Mouse (Mus musculus): ENCODE data around the gene Glis3.

Glis3 gene

GRCm38 (mm10) chr19:28298669-28299068 is 381.2 kb downstream of the Glis3 start:
- DNase-seq: no peak

- no peak for DNase-seq
Measured at GRCm38 (mm10) chr19:28291596-28291995, 388.3 kb downstream of the Glis3 start.

GRCm38 (mm10) chr19:28289457-28289856 is 390.4 kb downstream of the Glis3 start:
- DNase-seq: no peak

GRCm38 (mm10) chr19:28287431-28287830 is 392.4 kb downstream of the Glis3 start:
- DNase-seq: no peak

GRCm38 (mm10) chr19:28284098-28284569 is 395.7 kb downstream of the Glis3 start:
- DNase-seq: no peak

- no peak for DNase-seq
Measured at GRCm38 (mm10) chr19:28283241-28284097, 396.4 kb downstream of the Glis3 start.

GRCm38 (mm10) chr19:28281405-28281804 is 398.5 kb downstream of the Glis3 start:
- no peak for DNase-seq

GRCm38 (mm10) chr19:28277104-28277503 is 402.8 kb downstream of the Glis3 start:
- DNase-seq: no peak

- DNase-seq: no peak
Measured at GRCm38 (mm10) chr19:28274501-28274900, 405.4 kb downstream of the Glis3 start.

GRCm38 (mm10) chr19:28273946-28274345 is 405.9 kb downstream of the Glis3 start:
- no peak for DNase-seq

- no peak for DNase-seq
Measured at GRCm38 (mm10) chr19:28266850-28267249, 413.0 kb downstream of the Glis3 start.

- no peak for DNase-seq
Measured at GRCm38 (mm10) chr19:28265776-28266175, 414.1 kb downstream of the Glis3 start.

- no peak for DNase-seq
Measured at GRCm38 (mm10) chr19:28258907-28259675, 420.8 kb downstream of the Glis3 start.

GRCm38 (mm10) chr19:28258480-28258879 is 421.4 kb downstream of the Glis3 start:
- no peak for DNase-seq

- DNase-seq: no peak
Measured at GRCm38 (mm10) chr19:28247345-28247744, 432.5 kb downstream of the Glis3 start.

GRCm38 (mm10) chr19:28246186-28246585 is 433.7 kb downstream of the Glis3 start:
- DNase-seq: no peak

- no peak for DNase-seq
Measured at GRCm38 (mm10) chr19:28238073-28238472, 441.8 kb downstream of the Glis3 start.

GRCm38 (mm10) chr19:28237621-28238020 is 442.3 kb downstream of the Glis3 start:
- no peak for DNase-seq

- DNase-seq: no peak
Measured at GRCm38 (mm10) chr19:28235571-28235970, 444.3 kb downstream of the Glis3 start.

GRCm38 (mm10) chr19:28235096-28235495 is 444.8 kb downstream of the Glis3 start:
- no peak for DNase-seq

GRCm38 (mm10) chr19:28234676-28235075 is 445.2 kb downstream of the Glis3 start:
- DNase-seq: no peak

GRCm38 (mm10) chr19:28231511-28231910 is 448.4 kb downstream of the Glis3 start:
- DNase-seq: no peak

- no peak for DNase-seq
Measured at GRCm38 (mm10) chr19:28227526-28227925, 452.4 kb downstream of the Glis3 start.

GRCm38 (mm10) chr19:28225651-28226050 is 454.2 kb downstream of the Glis3 start:
- no peak for DNase-seq
